In genomic region chr12:17727676-17728339, GRCm38 (mm10) we compare ENCODE assay signal across 8 mouse cellular contexts. TPM values are rescaled to one million over a fixed set of nuclear protein-coding genes. Genes with fewer than 3 reads are reported as not detected.
DNase-seq lines count a peak whose midpoint lies in the region; ATAC-seq and TF ChIP-seq lines count a peak whose summit lies in the region.

No protein-coding gene starts in this region.

- TF ChIP-seq CTCF in layer of hippocampus, adult 2 months (conservative IDR thresholded peaks at IDR 0.05) = no peak
- TF ChIP-seq CTCF in intestine, postnatal 0 days (IDR thresholded peaks at IDR 0.05; ENCODE audit: low read depth) = no peak
- TF ChIP-seq CTCF in lung, embryonic 14.5 days (IDR thresholded peaks at IDR 0.05; ENCODE audit: low read depth) = no peak

- no peak for ATAC-seq in forebrain, embryonic 15.5 days (replicated peaks)
- no peak for ATAC-seq in intestine, postnatal 0 days
- no peak for ATAC-seq in lung, embryonic 14.5 days (ENCODE audit: insufficient read depth)
- ATAC-seq in hindbrain, embryonic 12.5 days (ENCODE audit: low FRiP score) = no peak

- DNase-seq in layer of hippocampus, adult 2 months (ENCODE audit: low spot score in 2 of 2) = no peak
- DNase-seq in layer of hippocampus, postnatal 36 days = no peak
- DNase-seq in lung, embryonic 14.5 days = peak; percentile 26
- peak; percentile 75 for DNase-seq in thymus, postnatal 4 days
- no peak for DNase-seq in left cerebral cortex, postnatal 10 days (ENCODE audit: extremely low spot score in 1 of 2, low spot score in 2 of 2)

- no peaks in the 10 kb centered on the region for H3K36me3 ChIP-seq in forebrain, embryonic 15.5 days
- H3K36me3 ChIP-seq in intestine, postnatal 0 days (ENCODE audit: control insufficient read depth, insufficient read depth) = no peaks in the 10 kb centered on the region
- no peaks in the 10 kb centered on the region for H3K36me3 ChIP-seq in lung, embryonic 14.5 days (ENCODE audit: insufficient read depth)
- H3K36me3 ChIP-seq in hindbrain, embryonic 12.5 days = no peaks in the 10 kb centered on the region

- no peak overlapping the region for H3K4me2 ChIP-seq in forebrain, embryonic 15.5 days (replicated peaks)
- H3K4me2 ChIP-seq in intestine, postnatal 0 days (replicated peaks; ENCODE audit: low read depth) = 0 out of 2 replicates have a peak overlapping the region, but pooled peaks have one; percentile 9
- 0 out of 2 replicates have a peak overlapping the region, but pooled peaks have one; percentile 15 for H3K4me2 ChIP-seq in lung, embryonic 14.5 days
- H3K4me2 ChIP-seq in hindbrain, embryonic 12.5 days (replicated peaks) = no peak overlapping the region

- WGBS in forebrain, embryonic 15.5 days = 64% methylated on average over 13 of the region's 13 CpGs
- WGBS in intestine, postnatal 0 days = 33% methylated on average over 13 of the region's 13 CpGs
- 34% methylated on average over 13 of the region's 13 CpGs for WGBS in lung, embryonic 14.5 days
- 71% methylated on average over 13 of the region's 13 CpGs for WGBS in hindbrain, embryonic 12.5 days

- no peaks in the 10 kb centered on the region for H3K9me3 ChIP-seq in forebrain, embryonic 15.5 days
- no peaks in the 10 kb centered on the region for H3K9me3 ChIP-seq in intestine, postnatal 0 days (ENCODE audit: control insufficient read depth)
- H3K9me3 ChIP-seq in lung, embryonic 14.5 days (ENCODE audit: low read depth, low read length) = no peaks in the 10 kb centered on the region
- H3K9me3 ChIP-seq in hindbrain, embryonic 12.5 days (replicated peaks) = no peaks in the 10 kb centered on the region

- peaks cover 29% of the 10 kb centered on the region for H3K4me1 ChIP-seq in forebrain, embryonic 15.5 days
- peaks cover 21% of the 10 kb centered on the region for H3K4me1 ChIP-seq in intestine, postnatal 0 days (replicated peaks; ENCODE audit: control insufficient read depth, insufficient read depth, low read length)
- peaks cover 41% of the 10 kb centered on the region for H3K4me1 ChIP-seq in lung, embryonic 14.5 days (ENCODE audit: insufficient read depth)
- H3K4me1 ChIP-seq in hindbrain, embryonic 12.5 days = peaks cover 33% of the 10 kb centered on the region

- intact Hi-C loops in left cerebral cortex, postnatal 10 days (cut with DNase I) = no loop called here

- H3K4me3 ChIP-seq in layer of hippocampus, adult 2 months = no peak overlapping the region
- H3K4me3 ChIP-seq in forebrain, embryonic 15.5 days = no peak overlapping the region
- H3K4me3 ChIP-seq in intestine, postnatal 0 days (ENCODE audit: low read depth, low read length) = no peak overlapping the region
- no peak overlapping the region for H3K4me3 ChIP-seq in lung, embryonic 14.5 days (ENCODE audit: low read depth, low read length)
- H3K4me3 ChIP-seq in hindbrain, embryonic 12.5 days = no peak overlapping the region

- peak overlapping the region; percentile 47; the same call in 1 of the 2 replicates for H3K27ac ChIP-seq in layer of hippocampus, adult 2 months
- peak overlapping the region; percentile 58 for H3K27ac ChIP-seq in forebrain, embryonic 15.5 days (replicated peaks)
- H3K27ac ChIP-seq in intestine, postnatal 0 days (ENCODE audit: low read depth, low read length) = no peak overlapping the region; the same call in 1 of the 2 replicates
- peak overlapping the region; percentile 43; the same call in 1 of the 2 replicates for H3K27ac ChIP-seq in lung, embryonic 14.5 days (ENCODE audit: low read depth)
- H3K27ac ChIP-seq in hindbrain, embryonic 12.5 days = no peak overlapping the region

- no peaks in the 10 kb centered on the region for H3K27me3 ChIP-seq in forebrain, embryonic 15.5 days
- H3K27me3 ChIP-seq in intestine, postnatal 0 days (replicated peaks; ENCODE audit: control insufficient read depth, insufficient read depth, low read length) = no peaks in the 10 kb centered on the region
- no peaks in the 10 kb centered on the region for H3K27me3 ChIP-seq in lung, embryonic 14.5 days (ENCODE audit: insufficient read depth, low read length)
- no peaks in the 10 kb centered on the region for H3K27me3 ChIP-seq in hindbrain, embryonic 12.5 days

- H3K9ac ChIP-seq in forebrain, embryonic 15.5 days (replicated peaks) = no peak overlapping the region
- H3K9ac ChIP-seq in intestine, postnatal 0 days (ENCODE audit: low read depth, low read length) = no peak overlapping the region
- H3K9ac ChIP-seq in lung, embryonic 14.5 days = no peak overlapping the region; the same call in 1 of the 2 replicates
- H3K9ac ChIP-seq in hindbrain, embryonic 12.5 days = no peak overlapping the region

RNA-seq across cellular contexts. Expression of gene Hpcal1, which starts 37.2 kb away (rescaled TPM):
- total RNA-seq in layer of hippocampus, adult 2 months (2021) = 10 to 100 TPM; 54.3 to 64.6 TPM
- total RNA-seq in layer of hippocampus, postnatal 36 days (2021) = 10 to 100 TPM; 59.3 to 61.3 TPM
- polyA plus RNA-seq in forebrain, embryonic 15.5 days (2015; fragmentation: Nextera tagmentation; extraction: Ambion mirVana) = 30.5 and 36.1 TPM in 2 replicates
- 32.3 and 35.4 TPM in 2 replicates for polyA plus RNA-seq in intestine, postnatal 0 days (2015; fragmentation: Nextera tagmentation; extraction: Ambion mirVana)
- polyA plus RNA-seq in lung, embryonic 14.5 days (2014; fragmentation: Nextera tagmentation; extraction: Ambion mirVana) = 52.1 and 52.4 TPM in 2 replicates
- 10 to 100 TPM; 54.8 to 66.9 TPM for total RNA-seq in left cerebral cortex, postnatal 10 days (2021)
- polyA plus RNA-seq in hindbrain, embryonic 12.5 days (2016; fragmentation: Nextera tagmentation; extraction: Ambion mirVana) = 42.8 and 48.9 TPM in 2 replicates

Comparison
In these comparisons a context has a peak if more than half of its experiments do, and no peak if none do; other contexts are left out.
1. DNase-seq: peak in lung, embryonic 14.5 days (single experiment) and thymus, postnatal 4 days (single experiment); none in layer of hippocampus, adult 2 months (0 of 2), layer of hippocampus, postnatal 36 days (0 of 2) and left cerebral cortex, postnatal 10 days (0 of 2).
2. H3K27ac ChIP-seq: peak in layer of hippocampus, adult 2 months (single experiment), forebrain, embryonic 15.5 days (single experiment) and lung, embryonic 14.5 days (single experiment); none in intestine, postnatal 0 days (single experiment) and hindbrain, embryonic 12.5 days (single experiment).
3. H3K4me2 ChIP-seq: peak in intestine, postnatal 0 days (single experiment) and lung, embryonic 14.5 days (single experiment); none in forebrain, embryonic 15.5 days (single experiment) and hindbrain, embryonic 12.5 days (single experiment).